Mouse (Mus musculus) hindbrain, embryonic 14.5 days (tissue): ENCODE data around the gene Dnajc30. TPM values are rescaled to one million over a fixed set of nuclear protein-coding genes. Genes with fewer than 3 reads are reported as not detected.
A peak's percentile ranks its signal among the peaks of the same experiment; 100 is the strongest.

ENCODE experiments used
- ATAC-seq: fragments of 200-750 bp; cut with Nextera tagmentation; 2 replicates; pipeline ENCODE4 v1.8.0; 2017; ENCODE audit warnings: moderate number of reproducible peaks, mild to moderate bottlenecking, moderate TSS enrichment, moderate library complexity; ENCODE audit not compliant: low FRiP score
- DNase-seq: peaks from one replicate; pipeline ENCODE4 v3.0.0-alpha.2; 2015; ENCODE audit warnings: low spot score
- H3K27ac ChIP-seq: fragments of 300-500 bp; sonication (generic); 2 replicates; pipeline ENCODE4 v1.5.1; 2014; ENCODE audit warnings: mild to moderate bottlenecking, moderate library complexity
- H3K27me3 ChIP-seq: fragments of 300-500 bp; sonication (generic); 2 replicates; pipeline ENCODE4 v1.6.1; 2014; ENCODE audit warnings: mild to moderate bottlenecking, low read length, mixed read lengths; ENCODE audit not compliant: control insufficient read depth, insufficient read depth
- H3K36me3 ChIP-seq: fragments of 300-500 bp; sonication (generic); replicated peaks from 2 replicates; pipeline ENCODE4 v1.6.1; 2014; ENCODE audit not compliant: control insufficient read depth, insufficient read depth
- H3K4me1 ChIP-seq: fragments of 300-500 bp; sonication (generic); replicated peaks from 2 replicates; pipeline ENCODE4 v1.6.1; 2014; ENCODE audit warnings: antibody characterized with exemption, low read length, mixed read lengths; ENCODE audit not compliant: control insufficient read depth, insufficient read depth
- H3K4me2 ChIP-seq: fragments of 300-500 bp; sonication (generic); replicated peaks from 2 replicates; pipeline ENCODE4 v1.6.1; 2014; ENCODE audit warnings: mild to moderate bottlenecking, moderate library complexity
- H3K4me3 ChIP-seq: fragments of 300-500 bp; sonication (generic); replicated peaks from 2 replicates; pipeline ENCODE4 v1.5.1; 2014; ENCODE audit warnings: mild to moderate bottlenecking, low read length
- H3K9ac ChIP-seq: fragments of 300-500 bp; sonication (generic); 2 replicates; pipeline ENCODE4 v1.6.1; 2014
- H3K9me3 ChIP-seq: fragments of 300-500 bp; sonication (generic); 2 replicates; pipeline ENCODE4 v1.6.1; 2016; ENCODE audit warnings: low read length; ENCODE audit not compliant: control insufficient read depth
- WGBS: fragments of 180-500 bp; shearing (Covaris S2); extraction: QIAGEN DNeasy Blood & Tissue Kit; methylation state at CpG from one replicate; pipeline ENCODE4 v1.1.7; 2014; 5-methylcytosine and 5-hydroxymethylcytosine counted together
- polyA plus RNA-seq: library from polyadenylated mRNA; unstranded; fragments of >200 nt; fragmentation: Nextera tagmentation; extraction: Ambion mirVana; gene quantifications from 2 replicates; pipeline ENCODE4 v1.2.1, GENCODE M21; 2014

Gene Dnajc30
- polyA plus RNA-seq, 1 experiment from 2014 or later = 43.0 TPM

GRCm38 (mm10) chr5:135089653-135090052, 25.7 kb downstream of the Dnajc30 start, which contains the start of gene Mlxipl:
Gene Mlxipl, plus strand, starts transcription at chr5:135089890.
- no peaks in the 10 kb centered on the region for H3K36me3 ChIP-seq
- H3K4me1 ChIP-seq = no peaks in the 10 kb centered on the region
- no peak within 1 kb of the TSS for H3K27ac ChIP-seq
- ATAC-seq (no peak), DNase-seq (no peak)
- peaks cover 38% of the 10 kb centered on the region for H3K27me3 ChIP-seq
- H3K9me3 ChIP-seq = no peaks in the 10 kb centered on the region
- WGBS = 3% methylated on average over 39 of the region's 39 CpGs
- no peak within 1 kb of the TSS for H3K4me2 ChIP-seq
- no peak within 1 kb of the TSS for H3K4me3 ChIP-seq
- H3K9ac ChIP-seq = no peak within 1 kb of the TSS

- H3K9ac ChIP-seq = no peak overlapping the region
- H3K9me3 ChIP-seq = no peaks in the 10 kb centered on the region
- WGBS = 71% methylated on average over 1 of the region's 1 CpGs
- H3K4me1 ChIP-seq = no peaks in the 10 kb centered on the region
- H3K4me2 ChIP-seq = no peak overlapping the region
- H3K36me3 ChIP-seq = no peaks in the 10 kb centered on the region
- H3K4me3 ChIP-seq = no peak overlapping the region
- DNase-seq = no peak
- H3K27ac ChIP-seq = no peak overlapping the region
- peaks cover 17% of the 10 kb centered on the region for H3K27me3 ChIP-seq
- ATAC-seq = no peak
These were observed 37.0 kb downstream of the Dnajc30 start for GRCm38 (mm10) chr5:135100981-135101380.

- H3K4me2 ChIP-seq = no peak overlapping the region
- no peaks in the 10 kb centered on the region for H3K36me3 ChIP-seq
- DNase-seq (no peak), ATAC-seq (no peak)
- H3K27me3 ChIP-seq = peaks cover 40% of the 10 kb centered on the region
- H3K4me3 ChIP-seq = no peak overlapping the region
- 0 out of 2 replicates have a peak, but pooled peaks cover 13% of the 10 kb centered on the region for H3K4me1 ChIP-seq
- H3K27ac ChIP-seq = no peak overlapping the region
- H3K9me3 ChIP-seq = no peaks in the 10 kb centered on the region
- WGBS = 65% methylated on average over 11 of the region's 11 CpGs
- no peak overlapping the region for H3K9ac ChIP-seq
These were observed 40.1 kb downstream of the Dnajc30 start for GRCm38 (mm10) chr5:135103999-135104660.

- ATAC-seq = peak; percentile 79
- WGBS = under 1% methylated on average over 48 of the region's 48 CpGs
- H3K27me3 ChIP-seq = peaks cover 49% of the 10 kb centered on the region
- peak overlapping the region; percentile 44 for H3K4me3 ChIP-seq
- DNase-seq = peak; percentile 75
- H3K9ac ChIP-seq = peak overlapping the region; percentile 53
- no peaks in the 10 kb centered on the region for H3K36me3 ChIP-seq
- H3K9me3 ChIP-seq = no peaks in the 10 kb centered on the region
- H3K4me2 ChIP-seq = peak overlapping the region; percentile 88
- 0 out of 2 replicates have a peak, but pooled peaks cover 13% of the 10 kb centered on the region for H3K4me1 ChIP-seq
- no peak overlapping the region for H3K27ac ChIP-seq
These were observed 42.8 kb downstream of the Dnajc30 start for GRCm38 (mm10) chr5:135106758-135107256.

- Histone ChIP-seq H3K27me3 (peaks cover 49% of the 10 kb centered on the region), H3K36me3 (no peaks in the 10 kb centered on the region), H3K4me3 (peak overlapping the region; percentile 13; the same call in 1 of the 2 replicates), H3K4me2 (peak overlapping the region; percentile 88), H3K9ac (no peak overlapping the region), H3K9me3 (no peaks in the 10 kb centered on the region), H3K27ac (no peak overlapping the region), H3K4me1 (0 out of 2 replicates have a peak, but pooled peaks cover 13% of the 10 kb centered on the region)
- peak; percentile 39 for DNase-seq
- no peak for ATAC-seq
- 10% methylated on average over 40 of the region's 40 CpGs for WGBS
These were observed 43.8 kb downstream of the Dnajc30 start for GRCm38 (mm10) chr5:135107521-135108501.

GRCm38 (mm10) chr5:135109017-135109416, 45.0 kb downstream of the Dnajc30 start:
- Histone ChIP-seq H3K4me2 (no peak overlapping the region), H3K9me3 (no peaks in the 10 kb centered on the region), H3K4me3 (no peak overlapping the region), H3K4me1 (0 out of 2 replicates have a peak, but pooled peaks cover 13% of the 10 kb centered on the region), H3K27me3 (peaks cover 49% of the 10 kb centered on the region), H3K27ac (no peak overlapping the region), H3K9ac (no peak overlapping the region), H3K36me3 (no peaks in the 10 kb centered on the region)
- WGBS = 50% methylated on average over 6 of the region's 6 CpGs
- no peak for DNase-seq
- no peak for ATAC-seq

- Histone ChIP-seq H3K4me2 (no peak overlapping the region), H3K4me3 (no peak overlapping the region), H3K27me3 (peaks cover 49% of the 10 kb centered on the region), H3K4me1 (0 out of 2 replicates have a peak, but pooled peaks cover 13% of the 10 kb centered on the region), H3K27ac (no peak overlapping the region), H3K36me3 (no peaks in the 10 kb centered on the region), H3K9ac (no peak overlapping the region), H3K9me3 (no peaks in the 10 kb centered on the region)
- DNase-seq (no peak), ATAC-seq (no peak)
- WGBS = 89% methylated on average over 3 of the region's 3 CpGs
These were observed 45.4 kb downstream of the Dnajc30 start for GRCm38 (mm10) chr5:135109426-135109825.

GRCm38 (mm10) chr5:135109976-135110375, 46.0 kb downstream of the Dnajc30 start:
- Histone ChIP-seq H3K27ac (no peak overlapping the region), H3K27me3 (peaks cover 49% of the 10 kb centered on the region), H3K4me2 (no peak overlapping the region), H3K4me1 (0 out of 2 replicates have a peak, but pooled peaks cover 13% of the 10 kb centered on the region), H3K4me3 (no peak overlapping the region), H3K9me3 (no peaks in the 10 kb centered on the region), H3K36me3 (no peaks in the 10 kb centered on the region), H3K9ac (no peak overlapping the region)
- 64% methylated on average over 6 of the region's 6 CpGs for WGBS
- ATAC-seq = no peak
- no peak for DNase-seq

- no peak for DNase-seq
- Histone ChIP-seq H3K9ac (no peak overlapping the region), H3K27me3 (peaks cover 12% of the 10 kb centered on the region), H3K27ac (no peak overlapping the region), H3K9me3 (no peaks in the 10 kb centered on the region), H3K4me1 (no peaks in the 10 kb centered on the region), H3K4me2 (no peak overlapping the region), H3K4me3 (no peak overlapping the region), H3K36me3 (no peaks in the 10 kb centered on the region)
- WGBS = 88% methylated on average over 12 of the region's 12 CpGs
- ATAC-seq = no peak
These were observed 49.8 kb downstream of the Dnajc30 start for GRCm38 (mm10) chr5:135113782-135114181.
